Mouse (Mus musculus): ENCODE measurements around the gene Mettl8. TPM values are rescaled to one million over a fixed set of nuclear protein-coding genes. Genes with fewer than 3 reads are reported as not detected.

Gene Mettl8
- total and polyA plus RNA-seq, 3 experiments, result 7.5 to 9.2 (median 7.8) TPM

DNA sequence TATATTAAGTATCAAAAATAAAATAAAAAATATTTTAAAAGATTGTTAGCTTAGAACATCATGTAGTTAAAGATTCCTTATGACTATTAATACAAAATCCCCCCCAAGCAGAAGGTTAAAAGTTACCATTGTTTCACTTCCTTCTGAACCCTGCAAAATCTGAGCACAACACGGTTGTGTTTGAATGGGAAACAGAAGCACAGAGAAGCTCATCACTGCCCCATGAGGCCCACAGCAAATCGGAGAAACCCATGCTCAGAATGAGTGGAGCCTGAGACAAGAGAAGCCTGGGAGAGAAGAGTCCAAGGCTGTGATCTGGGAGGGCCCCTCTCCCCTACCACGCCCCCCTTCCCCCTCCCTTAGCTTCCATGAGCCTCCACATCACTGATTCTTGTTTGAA, 49.3 kb upstream of the Mettl8 start:
- H3K79me2 ChIP-seq (replicated peaks; ENCODE audit: control insufficient read depth, extremely low read depth, insufficient read depth, poor library complexity, severe bottlenecking), result no peaks in the 10 kb centered on the region
- no peak overlapping the region for H3K4me3 ChIP-seq (replicated peaks in 1 of 3; ENCODE audit: low read depth in 2 of 3, low read length in 2 of 3, poor library complexity in 1 of 3)
- no peak overlapping the region for H3K27ac ChIP-seq (ENCODE audit: insufficient read depth, low read depth)
- peak; percentile 82 for DNase-seq (ENCODE audit: extremely low read depth)
- in situ Hi-C loops (cut with MboI; ENCODE audit: low pct_ligation_motif_present, low pct_unique_long_range_greater_than_20kb, low sequenced_read_pairs) (no loop called here), dilution Hi-C loops (cut with MboI; ENCODE audit: extremely low pct_ligation_motif_present, extremely low pct_unique_long_range_greater_than_20kb, low sequenced_read_pairs) (no loop called here)
- H3K9me3 ChIP-seq (replicated peaks; ENCODE audit: low read length), result no peaks in the 10 kb centered on the region
- H3K27me3 ChIP-seq (replicated peaks), result no peaks in the 10 kb centered on the region
- no peak overlapping the region for H3K4me2 ChIP-seq (ENCODE audit: insufficient read depth, low read depth, poor library complexity, severe bottlenecking)
- no peak overlapping the region for H3K9ac ChIP-seq (ENCODE audit: insufficient read depth, low read depth)
- peak in 1 of 2 experiments; percentile 34; a peak in 2 of 4 replicates for TF ChIP-seq CTCF (conservative IDR thresholded peaks at IDR 0.05 in 1 of 2, IDR thresholded peaks at IDR 0.05 in 1 of 2; ENCODE audit: low read depth in 2 of 2, low read length in 2 of 2)
- 0 out of 2 replicates have a peak, but pooled peaks have one; percentile 53 for TF ChIP-seq TBP (conservative IDR thresholded peaks at IDR 0.05; ENCODE audit: low read depth, low read length)
- peak; percentile 19 for TF ChIP-seq RAD21 (IDR thresholded peaks at IDR 0.05; ENCODE audit: low read depth, low read length)
- no peak for TF ChIP-seq ZC3H11A (IDR thresholded peaks at IDR 0.05; ENCODE audit: low read depth, low read length)
- H3K36me3 ChIP-seq (replicated peaks in 1 of 2; ENCODE audit: control insufficient read depth in 1 of 2, insufficient read depth in 1 of 2, low read length in 1 of 2), result peaks cover 6 to 14% of the 10 kb centered on the region in 2 experiments
- peaks cover 17 to 40% of the 10 kb centered on the region in 2 experiments for H3K4me1 ChIP-seq (ENCODE audit: control insufficient read depth in 1 of 2, insufficient read depth in 2 of 2)

DNA sequence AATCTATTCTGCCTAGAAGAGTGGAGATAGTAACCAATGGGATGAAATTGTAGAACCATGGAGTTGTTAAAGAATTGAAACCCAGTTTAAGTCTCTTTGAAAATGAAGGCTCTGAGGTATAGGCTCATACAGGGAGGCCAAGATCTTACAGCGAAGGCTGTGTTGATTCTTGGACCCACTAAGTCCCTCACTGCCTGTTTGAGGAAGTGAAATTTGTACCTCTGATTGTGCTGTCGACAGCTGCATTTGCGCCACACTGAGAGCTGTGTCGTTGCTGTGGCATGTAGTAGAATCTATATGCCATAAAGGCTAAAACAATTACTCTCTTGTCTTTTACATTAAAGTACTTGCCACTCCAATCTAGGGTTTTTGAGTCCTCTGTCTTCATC, 47.9 kb upstream of the Mettl8 start:
- H3K9ac ChIP-seq (ENCODE audit: insufficient read depth, low read depth), result no peak overlapping the region
- H3K27ac ChIP-seq (ENCODE audit: insufficient read depth, low read depth), result no peak overlapping the region
- H3K36me3 ChIP-seq (replicated peaks in 1 of 2; ENCODE audit: control insufficient read depth in 1 of 2, insufficient read depth in 1 of 2, low read length in 1 of 2), result peaks cover 11 to 25% of the 10 kb centered on the region in 2 experiments
- dilution Hi-C loops (cut with MboI; ENCODE audit: extremely low pct_ligation_motif_present, extremely low pct_unique_long_range_greater_than_20kb, low sequenced_read_pairs), result no loop called here
- no peaks in the 10 kb centered on the region for H3K9me3 ChIP-seq (replicated peaks; ENCODE audit: low read length)
- peak; percentile 76 for DNase-seq (ENCODE audit: extremely low read depth)
- H3K79me2 ChIP-seq (replicated peaks; ENCODE audit: control insufficient read depth, extremely low read depth, insufficient read depth, poor library complexity, severe bottlenecking), result no peaks in the 10 kb centered on the region
- in situ Hi-C loops (cut with MboI; ENCODE audit: low pct_ligation_motif_present, low pct_unique_long_range_greater_than_20kb, low sequenced_read_pairs), result no loop called here
- no peak overlapping the region for H3K4me3 ChIP-seq (replicated peaks in 1 of 3; ENCODE audit: low read depth in 2 of 3, low read length in 2 of 3, poor library complexity in 1 of 3)
- peaks cover 17 to 40% of the 10 kb centered on the region in 2 experiments for H3K4me1 ChIP-seq (ENCODE audit: control insufficient read depth in 1 of 2, insufficient read depth in 2 of 2)
- H3K4me2 ChIP-seq (ENCODE audit: insufficient read depth, low read depth, poor library complexity, severe bottlenecking), result no peak overlapping the region
- H3K27me3 ChIP-seq (replicated peaks), result no peaks in the 10 kb centered on the region
- TF ChIP-seq ZC3H11A (IDR thresholded peaks at IDR 0.05; ENCODE audit: low read depth, low read length), result no peak
- TF ChIP-seq MXI1 (IDR thresholded peaks at IDR 0.05; ENCODE audit: low read depth, low read length), result no peak
- no peak for TF ChIP-seq USF2 (conservative IDR thresholded peaks at IDR 0.05; ENCODE audit: low read depth, low read length)
- peak; percentile 11; the same call in 1 of the 2 replicates for TF ChIP-seq MEF2A (IDR thresholded peaks at IDR 0.05; ENCODE audit: borderline replicate concordance, low read depth, low read length)
- no peak for TF ChIP-seq POLR2AphosphoS2 (IDR thresholded peaks at IDR 0.05; ENCODE audit: low read depth, low read length)
- TF ChIP-seq JUN (IDR thresholded peaks at IDR 0.05; ENCODE audit: insufficient read depth, low read depth, low read length), result no peak
- TF ChIP-seq CHD1 (IDR thresholded peaks at IDR 0.05; ENCODE audit: low read depth, low read length), result no peak
- no peak for TF ChIP-seq BHLHE40 (IDR thresholded peaks at IDR 0.05; ENCODE audit: low read depth, low read length)
- TF ChIP-seq SMC3 (IDR thresholded peaks at IDR 0.05; ENCODE audit: low read depth, low read length), result no peak
- no peak for TF ChIP-seq RCOR1 (conservative IDR thresholded peaks at IDR 0.05; ENCODE audit: low read depth, low read length)
- no peak for TF ChIP-seq CHD2 (IDR thresholded peaks at IDR 0.05; ENCODE audit: low read length)
- TF ChIP-seq POLR2A (IDR thresholded peaks at IDR 0.05; ENCODE audit: low read depth, low read length), result no peak
- no peak for TF ChIP-seq HCFC1 (IDR thresholded peaks at IDR 0.05; ENCODE audit: low read depth, low read length)
- no peak for TF ChIP-seq ZMIZ1 (IDR thresholded peaks at IDR 0.05; ENCODE audit: low read depth, low read length)
- no peak for TF ChIP-seq ZNF384 (IDR thresholded peaks at IDR 0.05; ENCODE audit: low read depth, low read length)
- peak; percentile 39; the same call in 1 of the 2 replicates for TF ChIP-seq ELF1 (IDR thresholded peaks at IDR 0.05; ENCODE audit: low read depth, low read length)
- TF ChIP-seq ZKSCAN1 (IDR thresholded peaks at IDR 0.05; ENCODE audit: borderline replicate concordance, low read depth, low read length), result peak; percentile 61; the same call in 1 of the 2 replicates
- peak; percentile 91 for TF ChIP-seq EP300 (IDR thresholded peaks at IDR 0.05; ENCODE audit: low read length)
- 0 out of 2 replicates have a peak, but pooled peaks have one; percentile 6 for TF ChIP-seq ETS1 (conservative IDR thresholded peaks at IDR 0.05; ENCODE audit: low read depth, low read length)
- TF ChIP-seq IRF4 (IDR thresholded peaks at IDR 0.05; ENCODE audit: low read depth, low read length), result peak; percentile 92
- no peak for TF ChIP-seq NRF1 (IDR thresholded peaks at IDR 0.05; ENCODE audit: low read depth, low read length)
- no peak for TF ChIP-seq MAFK (IDR thresholded peaks at IDR 0.05; ENCODE audit: insufficient replicate concordance, low read length)
- no peak for TF ChIP-seq MAX (IDR thresholded peaks at IDR 0.05; ENCODE audit: low read length)
- no peak for TF ChIP-seq E2F4 (IDR thresholded peaks at IDR 0.05; ENCODE audit: insufficient replicate concordance, low read depth, low read length)
- no peak for TF ChIP-seq UBTF (IDR thresholded peaks at IDR 0.05; ENCODE audit: low read depth, low read length)
- TF ChIP-seq MAZ (IDR thresholded peaks at IDR 0.05; ENCODE audit: low read depth, low read length), result no peak
- no peak for TF ChIP-seq RAD21 (IDR thresholded peaks at IDR 0.05; ENCODE audit: low read depth, low read length)
- TF ChIP-seq GABPA (IDR thresholded peaks at IDR 0.05; ENCODE audit: insufficient replicate concordance, low read depth, low read length), result no peak
- no peak for TF ChIP-seq SIN3A (IDR thresholded peaks at IDR 0.05; ENCODE audit: low read length)
- TF ChIP-seq JUND (conservative IDR thresholded peaks at IDR 0.05; ENCODE audit: low read depth, low read length), result no peak
- TF ChIP-seq USF1 (IDR thresholded peaks at IDR 0.05; ENCODE audit: low read depth, low read length), result no peak
- TF ChIP-seq NELFE (IDR thresholded peaks at IDR 0.05; ENCODE audit: low read depth, low read length), result no peak
